16 mouse cellular contexts compared by ENCODE assay signal in genomic region chr7:125942365-125943090, GRCm38 (mm10).
"Had no signal": no experiment of that assay in that cellular context is flagged by ENCODE, and none has a peak within 500 bp of the region (broad histone marks: within the 10 kb centered on the region; RNA-seq: fewer than 3 reads in every experiment).

No protein-coding gene starts in this region.

- H3K27ac ChIP-seq: kidney, postnatal 0 days; liver, embryonic 12.5 days; macrophage; midbrain, embryonic 12.5 days; neural tube, embryonic 12.5 days had no signal

- H3K9ac ChIP-seq: liver, embryonic 12.5 days; lung, embryonic 14.5 days; midbrain, embryonic 12.5 days; neural tube, embryonic 12.5 days had no signal

- H3K4me2 ChIP-seq: liver, embryonic 12.5 days; lung, embryonic 14.5 days; midbrain, embryonic 12.5 days; neural tube, embryonic 12.5 days had no signal

- H3K36me3 ChIP-seq: liver, embryonic 12.5 days; midbrain, embryonic 12.5 days; neural tube, embryonic 12.5 days had no signal

- H3K4me3 ChIP-seq: liver, embryonic 12.5 days; megakaryocyte, embryonic 14.5 days; midbrain, embryonic 12.5 days; neural tube, embryonic 12.5 days had no signal

- DNase-seq: kidney, adult 11 months; kidney, adult 9 months; kidney, postnatal 36 days; layer of hippocampus, adult 9-11 months; lung, embryonic 14.5 days; lung, postnatal 14 days; right cerebral cortex, postnatal 4 days; spleen, adult 18-20 months; thymus, adult 18-20 months; thymus, postnatal 14 days had no signal

- H3K4me1 ChIP-seq: liver, embryonic 12.5 days; midbrain, embryonic 12.5 days; neural tube, embryonic 12.5 days had no signal

- H3K27me3 ChIP-seq: liver, embryonic 12.5 days; midbrain, embryonic 12.5 days; neural tube, embryonic 12.5 days had no signal

- ATAC-seq: liver, embryonic 12.5 days had no signal

- H3K9me3 ChIP-seq: liver, embryonic 12.5 days; megakaryocyte, embryonic 14.5 days; midbrain, embryonic 12.5 days; neural tube, embryonic 12.5 days had no signal
